Mouse (Mus musculus) stomach, postnatal 0 days (tissue): Measurements from ENCODE around the gene Cog4. TPM values are rescaled to one million over a fixed set of nuclear protein-coding genes. Genes with fewer than 3 reads are reported as not detected.

Source experiments
- ATAC-seq: fragments of 200-750 bp; cut with Nextera tagmentation; 2 replicates; pipeline ENCODE4 v1.8.0; 2017; ENCODE audit not compliant: low FRiP score, low TSS enrichment
- DNase-seq: peaks from one replicate; pipeline ENCODE4 v3.0.0-alpha.2; 2016; ENCODE audit warnings: low spot score
- H3K27ac ChIP-seq: fragments of 300-500 bp; sonication (generic); replicated peaks from 2 replicates; pipeline ENCODE4 v1.5.1; 2014; ENCODE audit warnings: mild to moderate bottlenecking, control low read depth
- H3K27me3 ChIP-seq: fragments of 300-500 bp; sonication (generic); 2 replicates; pipeline ENCODE4 v1.6.1; 2014; ENCODE audit warnings: low read length; ENCODE audit not compliant: control insufficient read depth, insufficient read depth
- H3K36me3 ChIP-seq: fragments of 300-500 bp; sonication (generic); 2 replicates; pipeline ENCODE4 v1.6.1; 2014; ENCODE audit warnings: low read length, mixed read lengths; ENCODE audit not compliant: control insufficient read depth, insufficient read depth
- H3K4me1 ChIP-seq: fragments of 300-500 bp; sonication (generic); replicated peaks from 2 replicates; pipeline ENCODE4 v1.6.1; 2014; ENCODE audit warnings: antibody characterized with exemption; ENCODE audit not compliant: control insufficient read depth, insufficient read depth
- H3K4me2 ChIP-seq: fragments of 300-500 bp; sonication (generic); replicated peaks from 2 replicates; pipeline ENCODE4 v1.6.1; 2014; ENCODE audit warnings: low read depth, mild to moderate bottlenecking, control low read depth, moderate library complexity
- H3K4me3 ChIP-seq: fragments of 300-500 bp; sonication (generic); 2 replicates; pipeline ENCODE4 v1.5.1; 2014; ENCODE audit warnings: low read depth, low read length, control low read depth
- H3K9ac ChIP-seq: fragments of 300-500 bp; sonication (generic); 2 replicates; pipeline ENCODE4 v1.6.1; 2014; ENCODE audit warnings: mild to moderate bottlenecking, low read length, control low read depth, mixed read lengths
- H3K9me3 ChIP-seq: fragments of 300-500 bp; sonication (generic); 2 replicates; pipeline ENCODE4 v1.6.1; 2016; ENCODE audit warnings: low read length; ENCODE audit not compliant: control insufficient read depth
- CTCF ChIP-seq: IDR thresholded peaks from 2 replicates; pipeline ENCODE4 v1.5.1; 2016; ENCODE audit warnings: antibody characterized with exemption, low read depth, mild to moderate bottlenecking, moderate library complexity
- EP300 ChIP-seq: optimal IDR thresholded peaks from 2 replicates; pipeline ENCODE3; 2016; ENCODE audit warnings: antibody characterized with exemption
- WGBS: fragments of 180-500 bp; shearing (Covaris S2); extraction: QIAGEN DNeasy Blood & Tissue Kit; methylation state at CpG from one replicate; pipeline ENCODE4 v1.1.7; 2014; 5-methylcytosine and 5-hydroxymethylcytosine counted together
- polyA plus RNA-seq: library from polyadenylated mRNA; unstranded; fragments of >200 nt; fragmentation: Nextera tagmentation; extraction: Ambion mirVana; gene quantifications from 2 replicates; pipeline ENCODE4 v1.2.1, GENCODE M21; 2015

Gene Cog4
- polyA plus RNA-seq, 1 experiment from 2014 or later = 34.1 TPM

- 60% methylated on average over 1 of the region's 1 CpGs for WGBS
- Histone ChIP-seq H3K4me1 (no peaks in the 10 kb centered on the region), H3K27me3 (no peaks in the 10 kb centered on the region), H3K9ac (no peak overlapping the region), H3K4me2 (no peak overlapping the region), H3K27ac (no peak overlapping the region), H3K9me3 (no peaks in the 10 kb centered on the region), H3K4me3 (no peak overlapping the region), H3K36me3 (peaks cover 20% of the 10 kb centered on the region)
- ATAC-seq (no peak), DNase-seq (no peak)
- no peak for TF ChIP-seq CTCF
- TF ChIP-seq EP300 = no peak
These were observed 40.3 kb upstream of the Cog4 start for GRCm38 (mm10) chr8:110806146-110806545.

- 31% methylated on average over 13 of the region's 13 CpGs for WGBS
- Histone ChIP-seq H3K27ac (peak overlapping the region; percentile 70), H3K9ac (no peak overlapping the region), H3K9me3 (no peaks in the 10 kb centered on the region), H3K4me2 (no peak overlapping the region), H3K27me3 (no peaks in the 10 kb centered on the region), H3K4me1 (no peaks in the 10 kb centered on the region), H3K36me3 (peaks cover 39% of the 10 kb centered on the region), H3K4me3 (no peak overlapping the region)
- DNase-seq = peak; percentile 35
- TF ChIP-seq CTCF (no peak), EP300 (no peak)
- peak; percentile 61; the same call in 1 of the 2 replicates for ATAC-seq
These were observed 37.6 kb upstream of the Cog4 start for GRCm38 (mm10) chr8:110808495-110809472.

GRCm38 (mm10) chr8:110809831-110810230 lies 36.6 kb upstream of the Cog4 start:
- 0 out of 2 replicates have a peak overlapping the region, but pooled peaks have one; percentile 45 for H3K27ac ChIP-seq
- H3K27me3 ChIP-seq = no peaks in the 10 kb centered on the region
- ATAC-seq (no peak), DNase-seq (no peak)
- no peak overlapping the region for H3K4me2 ChIP-seq
- no peak overlapping the region for H3K4me3 ChIP-seq
- H3K9me3 ChIP-seq = no peaks in the 10 kb centered on the region
- peaks cover 46% of the 10 kb centered on the region for H3K36me3 ChIP-seq
- no peak overlapping the region for H3K9ac ChIP-seq
- H3K4me1 ChIP-seq = no peaks in the 10 kb centered on the region
- WGBS = 26% methylated on average over 2 of the region's 2 CpGs
- TF ChIP-seq EP300 (no peak), CTCF (no peak)

GRCm38 (mm10) chr8:110810481-110811065 lies 35.8 kb upstream of the Cog4 start:
- ATAC-seq (no peak), DNase-seq (no peak)
- WGBS = 75% methylated on average over 7 of the region's 7 CpGs
- no peaks in the 10 kb centered on the region for H3K9me3 ChIP-seq
- no peak overlapping the region for H3K4me3 ChIP-seq
- H3K27ac ChIP-seq = 0 out of 2 replicates have a peak overlapping the region, but pooled peaks have one; percentile 24
- peaks cover 49% of the 10 kb centered on the region for H3K36me3 ChIP-seq
- no peak overlapping the region for H3K4me2 ChIP-seq
- no peaks in the 10 kb centered on the region for H3K4me1 ChIP-seq
- TF ChIP-seq EP300 (no peak), CTCF (no peak)
- no peaks in the 10 kb centered on the region for H3K27me3 ChIP-seq
- H3K9ac ChIP-seq = no peak overlapping the region

- H3K4me1 ChIP-seq = no peaks in the 10 kb centered on the region
- no peak overlapping the region for H3K4me2 ChIP-seq
- H3K9ac ChIP-seq = no peak overlapping the region
- no peak for TF ChIP-seq EP300
- TF ChIP-seq CTCF = no peak
- no peak overlapping the region for H3K4me3 ChIP-seq
- H3K9me3 ChIP-seq = no peaks in the 10 kb centered on the region
- ATAC-seq = no peak
- WGBS = 96% methylated on average over 3 of the region's 3 CpGs
- peaks cover 54% of the 10 kb centered on the region for H3K36me3 ChIP-seq
- no peak for DNase-seq
- no peak overlapping the region for H3K27ac ChIP-seq
- H3K27me3 ChIP-seq = no peaks in the 10 kb centered on the region
These were observed 35.3 kb upstream of the Cog4 start for GRCm38 (mm10) chr8:110811116-110811515.
